Mouse (Mus musculus): ENCODE results near the gene Rbbp8nl. TPM values are rescaled to one million over a fixed set of nuclear protein-coding genes. Genes with fewer than 3 reads are reported as not detected.

Gene Rbbp8nl
- total and polyA plus RNA-seq, 3 experiments: not detected

DNA sequence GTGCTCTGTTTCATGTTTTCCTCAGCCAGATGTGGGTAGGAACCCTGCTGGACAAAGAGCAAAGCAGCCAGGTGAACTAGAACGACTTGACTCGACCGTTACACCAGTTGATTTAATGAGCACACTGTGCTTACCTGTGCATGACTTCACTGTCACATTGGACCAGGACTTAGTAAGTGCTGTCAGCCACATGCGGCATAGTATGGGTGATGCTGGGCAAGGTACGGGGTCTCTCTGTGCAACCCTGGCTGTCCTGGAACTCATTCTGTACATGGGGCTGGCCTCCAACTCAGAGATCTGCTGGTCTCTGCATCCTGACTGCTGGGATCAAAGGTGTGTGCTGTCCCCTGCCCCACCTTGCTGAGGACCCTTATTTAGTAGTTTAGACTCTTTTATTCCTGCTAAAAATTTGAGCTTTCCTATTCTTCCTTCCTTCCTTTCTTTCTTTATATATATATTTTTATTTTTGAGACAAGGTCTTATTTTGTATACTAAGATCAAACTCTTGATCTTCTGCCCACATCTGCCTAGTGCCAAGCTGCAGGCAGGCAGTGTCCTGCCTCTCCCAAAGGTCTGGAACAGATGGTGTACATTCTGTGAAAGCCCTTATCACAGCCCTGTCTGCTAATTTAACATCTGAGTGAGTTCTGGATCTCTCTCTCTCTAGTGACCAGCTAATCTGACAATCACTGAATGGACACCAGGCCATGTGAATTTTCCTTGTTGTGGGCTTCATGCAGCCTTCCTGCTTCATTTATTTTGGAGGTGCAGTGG, 35.1 kb downstream of the Rbbp8nl start:
- Histone ChIP-seq H3K9me3 (replicated peaks; ENCODE audit: insufficient read depth, low read length) (no peaks in the 10 kb centered on the region), H3K27ac (ENCODE audit: control insufficient read depth, low read depth, low read length) (no peak overlapping the region), H3K4me1 (ENCODE audit: control insufficient read depth in 1 of 2, insufficient read depth in 2 of 2, low read length in 2 of 2) (peaks cover 0 to 11% of the 10 kb centered on the region in 2 experiments; a peak in 2 of 4 replicates), H3K4me3 (ENCODE audit: control insufficient read depth in 1 of 2, insufficient read depth in 1 of 2, low read depth in 2 of 2, low read length in 2 of 2) (no peak overlapping the region), H3K79me2 (ENCODE audit: control insufficient read depth, insufficient read depth, low read length, poor library complexity) (peaks cover 18% of the 10 kb centered on the region), H3K36me3 (ENCODE audit: control insufficient read depth in 1 of 2, insufficient read depth in 2 of 2, low read length in 2 of 2) (peaks cover 6 to 17% of the 10 kb centered on the region in 2 experiments), H3K9ac (ENCODE audit: control insufficient read depth, low read depth, low read length, poor library complexity, severe bottlenecking) (no peak overlapping the region), H3K27me3 (ENCODE audit: control insufficient read depth in 1 of 2, insufficient read depth in 2 of 2, low read length in 2 of 2) (no peaks in the 10 kb centered on the region)
- no peak for DNase-seq (ENCODE audit: low read depth, low spot score)
- no peak for TF ChIP-seq ZMIZ1 (IDR thresholded peaks at IDR 0.05; ENCODE audit: low read depth, low read length)
- no peak for TF ChIP-seq MAZ (IDR thresholded peaks at IDR 0.05; ENCODE audit: low read depth, low read length)

- peaks cover 0 to 9% of the 10 kb centered on the region in 2 experiments; a peak in 2 of 4 replicates for H3K36me3 ChIP-seq (ENCODE audit: control insufficient read depth in 1 of 2, insufficient read depth in 2 of 2, low read length in 2 of 2)
- H3K9ac ChIP-seq (ENCODE audit: control insufficient read depth, low read depth, low read length, poor library complexity, severe bottlenecking): no peak overlapping the region
- no peaks in the 10 kb centered on the region for H3K9me3 ChIP-seq (replicated peaks; ENCODE audit: insufficient read depth, low read length)
- H3K79me2 ChIP-seq (ENCODE audit: control insufficient read depth, insufficient read depth, low read length, poor library complexity): peaks cover 3% of the 10 kb centered on the region
- TF ChIP-seq ZKSCAN1 (IDR thresholded peaks at IDR 0.05; ENCODE audit: low read depth, low read length) (no peak), POLR2AphosphoS5 (IDR thresholded peaks at IDR 0.05; ENCODE audit: borderline replicate concordance, low read depth, low read length) (no peak), RCOR1 (IDR thresholded peaks at IDR 0.05; ENCODE audit: low read depth, low read length) (no peak), NRF1 (IDR thresholded peaks at IDR 0.05; ENCODE audit: insufficient read depth, low read depth, low read length, poor library complexity, severe bottlenecking) (no peak), BHLHE40 (IDR thresholded peaks at IDR 0.05; ENCODE audit: borderline replicate concordance, low read depth, low read length) (no peak), SMC3 (IDR thresholded peaks at IDR 0.05; ENCODE audit: low read depth, low read length) (no peak), ZMIZ1 (IDR thresholded peaks at IDR 0.05; ENCODE audit: low read depth, low read length) (no peak), MYC (IDR thresholded peaks at IDR 0.05; ENCODE audit: low read depth, low read length) (no peak), MAFK (IDR thresholded peaks at IDR 0.05; ENCODE audit: borderline replicate concordance, low read depth, low read length) (no peak), ETS1 (IDR thresholded peaks at IDR 0.05; ENCODE audit: low read depth, low read length) (no peak)
- DNase-seq (ENCODE audit: low read depth, low spot score): no peak
- H3K27me3 ChIP-seq (ENCODE audit: control insufficient read depth in 1 of 2, insufficient read depth in 2 of 2, low read length in 2 of 2): no peaks in the 10 kb centered on the region
- H3K27ac ChIP-seq (ENCODE audit: control insufficient read depth, low read depth, low read length): no peak overlapping the region
- H3K4me1 ChIP-seq (ENCODE audit: control insufficient read depth in 1 of 2, insufficient read depth in 2 of 2, low read length in 2 of 2): peaks cover 0 to 17% of the 10 kb centered on the region in 2 experiments; a peak in 2 of 4 replicates
- no peak overlapping the region for H3K4me3 ChIP-seq (ENCODE audit: control insufficient read depth in 1 of 2, insufficient read depth in 1 of 2, low read depth in 2 of 2, low read length in 2 of 2)
Observed at GRCm38 (mm10) chr2:180251838-180252237, 37.8 kb downstream of the Rbbp8nl start.
